Mouse (Mus musculus) heart, postnatal 25 days (tissue): ENCODE measurements around the gene Lpo. TPM values are rescaled to one million over a fixed set of nuclear protein-coding genes. Genes with fewer than 3 reads are reported as not detected.

Experiments
- DNase-seq: peaks from one replicate; pipeline ENCODE4 v3.0.0; 2022; ENCODE audit warnings: low spot score
- intact Hi-C: fragments of 180-260 bp; cut with DNase I; formaldehyde crosslinking; loops from one replicate; pipeline ENCODE4 v1.15.1; 2025
- microRNA-seq: library from miRNA; unstranded; fragments of <30 nt; microRNA quantifications from one replicate; pipeline ENCODE4 v1.2.0, GENCODE M21; 2022
- total RNA-seq, 2 experiments: library from RNA; stranded (reverse); gene quantifications; 2 replicates each; pipeline ENCODE4 v1.2.3; 2021

Gene Lpo
- total RNA-seq, 2 experiments from 2014 or later: not detected

GRCm38 (mm10) chr11:87760301-87761081 is 67.6 kb downstream of the Lpo start, which contains the start of gene Tspoap1:
Gene Tspoap1, plus strand, starts transcription at chr11:87760541.
- no peak for DNase-seq
- intact Hi-C loops: no loop called here

GRCm38 (mm10) chr11:87759609-87760005 is 68.5 kb downstream of the Lpo start:
- DNase-seq: no peak
- intact Hi-C loops: no loop called here

GRCm38 (mm10) chr11:87758957-87759608 is 69.0 kb downstream of the Lpo start:
- no peak for DNase-seq
- intact Hi-C loops: no loop called here

GRCm38 (mm10) chr11:87758161-87758911 is 69.8 kb downstream of the Lpo start:
- no peak for DNase-seq
- intact Hi-C loops: no loop called here

- no peak for DNase-seq
Measured at GRCm38 (mm10) chr11:87757001-87757954, 70.8 kb downstream of the Lpo start.

More at GRCm38 (mm10) chr11:87757001-87757954, 70.8 kb downstream of the Lpo start:
- intact Hi-C loops: no loop called here

Small RNAs within 50 kb of the gene (microRNA-seq; reads per million reads assigned to microRNA genes)
- not detected for gene Mir142
- gene Mir142b: not detected

Other genes with a start within 250 kb of the Lpo start
- 10 to 100 TPM; 26.3 to 26.4 TPM for gene Mtmr4, start 236.1 kb downstream of the Lpo start, total RNA-seq
- gene Hsf5, start 211.1 kb downstream of the Lpo start, total RNA-seq: not detected
- gene Rnf43, start 165.6 kb downstream of the Lpo start, total RNA-seq: under 1 TPM; 0.20 to 0.21 TPM
- 10 to 100 TPM; 42.9 to 46.7 TPM for gene Supt4a, start 90.7 kb downstream of the Lpo start, total RNA-seq
- gene Tspoap1, start 67.7 kb downstream of the Lpo start, total RNA-seq: under 1 TPM; 0.14 to 0.42 TPM
- not detected for gene Mpo, start 34.7 kb downstream of the Lpo start, total RNA-seq
- gene Mks1, start 24.9 kb upstream of the Lpo start, total RNA-seq: 1 to 10 TPM; 2.5 to 3.1 TPM
- not detected for gene Epx, start 47.2 kb upstream of the Lpo start, total RNA-seq
- not detected for gene Olfr462, start 64.0 kb upstream of the Lpo start, total RNA-seq
- gene Olfr463, start 69.1 kb upstream of the Lpo start, total RNA-seq: not detected
- gene Olfr464, start 92.7 kb upstream of the Lpo start, total RNA-seq: not detected
- gene Dynll2, start 159.2 kb upstream of the Lpo start, total RNA-seq: 100 to 1,000 TPM; 350 to 375 TPM
- gene Srsf1, start 219.1 kb upstream of the Lpo start, total RNA-seq: 100 to 1,000 TPM in 1 of 2 experiments, 10 to 100 TPM in 1; 95.4 to 116 TPM
- gene Vezf1, start 240.0 kb upstream of the Lpo start, total RNA-seq: 10 to 100 TPM; 40.7 to 45.3 TPM